Mouse (Mus musculus) thymus, postnatal 10 days (tissue): ENCODE data around the gene Lingo2.

ENCODE experiments used
- DNase-seq, 2 experiments: peaks; one replicate each; pipeline ENCODE4 v3.0.0; 2021; ENCODE audit warnings: low spot score in 2 of 2

Gene Lingo2

DNA sequence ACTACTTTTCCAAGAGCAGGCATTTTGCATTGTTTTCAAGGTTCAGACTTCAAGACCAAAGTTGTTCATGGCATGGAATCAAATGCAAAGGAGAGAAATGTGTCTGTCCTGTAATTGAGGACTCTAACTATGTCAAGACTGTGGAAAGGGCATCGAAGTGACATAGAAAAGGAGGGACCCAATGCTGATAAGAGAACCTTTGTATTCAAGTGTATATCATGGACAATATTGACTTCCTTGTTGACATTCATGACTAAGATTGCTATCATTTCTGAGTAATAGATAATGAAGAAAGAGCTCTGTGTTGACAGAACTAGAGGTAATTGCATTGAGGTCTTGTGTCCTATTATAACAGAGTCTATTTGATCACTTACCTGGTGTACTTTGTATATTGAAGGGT, 390.6 kb downstream of the Lingo2 start:
- DNase-seq, result no peak

- DNase-seq, result no peak
Observed at GRCm38 (mm10) chr4:36540664-36541360, 410.7 kb downstream of the Lingo2 start.

DNA sequence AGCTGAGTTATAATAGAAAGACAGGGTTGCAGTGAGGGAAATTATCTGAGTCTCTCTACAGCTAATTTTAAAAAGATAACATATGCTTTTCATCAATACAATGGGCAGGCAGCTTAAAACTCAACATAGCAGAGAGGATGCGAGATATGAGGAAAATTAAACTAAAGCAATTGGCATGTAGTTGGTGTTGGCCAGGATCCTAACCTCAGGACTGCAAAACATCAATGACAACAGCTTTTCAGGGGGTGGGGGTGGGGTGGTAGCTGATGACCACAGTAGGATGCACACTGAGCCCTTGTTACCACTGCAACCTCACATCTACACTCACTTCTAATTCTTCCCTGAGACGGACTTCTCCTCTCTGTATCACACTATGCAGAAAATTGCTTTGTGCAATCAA, 417.7 kb downstream of the Lingo2 start:
- DNase-seq, result no peak

DNA sequence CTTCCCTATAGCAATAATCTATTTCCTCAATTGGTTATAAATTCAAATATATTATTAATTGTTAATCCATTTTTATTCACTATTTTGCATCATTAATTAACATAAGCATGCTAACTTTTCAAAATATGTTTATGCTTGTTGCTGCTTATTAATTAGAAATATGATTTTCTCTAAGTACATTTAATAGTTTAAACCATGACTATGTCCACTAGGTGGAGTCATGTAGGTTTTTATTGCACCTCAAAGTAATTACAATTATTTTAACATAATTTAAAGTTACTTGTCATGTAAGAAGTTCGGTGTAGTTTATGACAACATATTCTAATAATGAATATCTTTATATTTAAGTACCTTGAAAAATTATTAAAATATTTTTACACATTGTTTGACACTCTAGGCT, 461.3 kb downstream of the Lingo2 start:
- no peak for DNase-seq

DNA sequence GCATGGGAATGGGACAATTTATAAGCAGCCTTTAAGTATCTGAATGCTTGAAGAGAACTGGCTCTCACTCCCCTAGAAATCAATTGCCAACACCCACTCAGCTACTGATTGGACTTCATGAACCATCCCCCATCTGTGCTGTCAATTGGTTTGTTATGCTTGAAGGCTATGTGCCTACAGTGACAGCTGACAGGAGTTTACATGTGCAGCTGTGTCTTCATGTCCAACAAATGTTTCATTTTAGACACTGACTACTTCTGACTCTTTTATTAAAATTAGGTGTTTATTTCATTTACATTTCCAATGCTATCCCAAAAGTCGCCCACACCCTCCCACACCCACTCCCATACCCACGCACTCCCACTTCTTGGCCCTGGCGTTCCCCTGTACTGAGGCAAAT, 516.3 kb downstream of the Lingo2 start:
- no peak for DNase-seq

DNA sequence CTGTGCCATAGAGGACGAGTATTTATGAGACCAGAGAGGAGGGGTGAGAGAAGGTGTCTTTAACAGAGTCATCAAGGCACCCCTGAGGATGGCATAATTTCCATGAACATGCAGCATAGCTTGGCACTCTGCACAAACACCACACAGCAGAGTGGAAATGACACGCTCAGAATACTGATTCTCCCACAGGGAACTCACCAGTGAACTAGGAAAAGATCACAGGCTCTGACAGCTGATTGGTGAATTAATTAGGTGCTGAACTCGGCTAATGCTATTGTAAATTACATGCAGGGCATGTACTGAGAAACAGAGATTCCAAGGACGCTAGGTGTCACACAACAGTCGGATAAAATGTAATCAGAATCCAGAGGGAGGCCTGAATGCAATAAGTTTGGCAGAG, 525.4 kb downstream of the Lingo2 start:
- no peak for DNase-seq

DNA sequence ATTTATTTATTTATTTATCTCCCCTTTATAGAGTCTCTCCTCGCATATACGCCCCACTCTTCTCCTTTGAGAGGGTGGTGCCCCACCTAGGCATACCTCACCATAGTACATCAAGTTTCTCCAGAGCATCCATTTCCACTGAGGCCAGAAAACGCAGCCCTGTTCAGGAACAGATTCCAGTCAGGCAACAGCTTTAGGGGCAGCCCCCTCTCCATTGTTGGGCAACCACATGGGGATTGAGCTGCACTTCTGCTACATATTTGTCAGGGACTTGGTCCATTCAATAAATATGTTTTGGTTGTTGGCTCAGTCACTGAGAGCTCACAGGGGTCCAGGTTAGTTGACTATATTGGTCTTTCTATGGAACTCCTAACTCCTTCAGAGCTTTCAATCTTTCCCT, 544.2 kb downstream of the Lingo2 start:
- DNase-seq, result no peak

- no peak for DNase-seq
Observed at GRCm38 (mm10) chr4:36368925-36369324, 582.6 kb downstream of the Lingo2 start.

DNA sequence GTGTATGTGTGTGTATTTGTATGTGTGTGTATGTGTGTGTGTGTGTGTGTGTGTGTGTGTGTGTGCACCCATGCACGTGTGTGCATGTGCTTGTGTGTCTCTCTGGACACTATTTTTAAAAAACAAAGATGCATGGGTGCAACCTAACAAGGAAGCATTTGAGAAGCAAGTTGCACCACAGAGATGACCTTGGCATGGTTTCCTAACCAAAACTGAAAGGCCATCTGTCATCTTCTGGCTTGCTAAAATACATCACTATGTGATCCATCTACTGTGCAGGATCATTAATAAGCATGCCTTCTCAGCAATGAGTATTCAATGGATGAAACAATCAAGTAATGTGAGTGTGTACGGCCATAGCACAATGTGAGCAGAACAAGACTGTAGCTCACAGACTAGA, 597.1 kb downstream of the Lingo2 start:
- DNase-seq, result no peak

DNA sequence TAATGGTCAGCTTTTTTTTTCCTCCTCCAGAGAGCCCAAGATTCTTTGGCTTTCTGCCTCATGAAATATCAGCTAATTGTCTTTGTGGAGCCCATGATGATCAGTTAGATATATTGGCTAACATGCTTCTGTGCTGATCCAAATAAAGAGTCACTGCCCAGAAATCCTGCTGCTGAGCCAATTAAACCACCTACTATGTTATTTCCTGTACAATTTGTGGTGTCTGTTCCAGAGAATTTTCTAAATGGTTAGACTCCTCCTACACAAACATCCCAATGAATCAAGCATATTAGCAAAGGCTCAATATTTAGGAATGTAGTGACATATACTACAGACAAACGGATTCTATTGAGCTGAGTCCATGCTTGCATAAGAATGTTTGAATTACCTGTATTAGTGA, 619.8 kb downstream of the Lingo2 start:
- DNase-seq, result no peak

- no peak for DNase-seq
Observed at GRCm38 (mm10) chr4:36325603-36326002, 625.9 kb downstream of the Lingo2 start.

DNA sequence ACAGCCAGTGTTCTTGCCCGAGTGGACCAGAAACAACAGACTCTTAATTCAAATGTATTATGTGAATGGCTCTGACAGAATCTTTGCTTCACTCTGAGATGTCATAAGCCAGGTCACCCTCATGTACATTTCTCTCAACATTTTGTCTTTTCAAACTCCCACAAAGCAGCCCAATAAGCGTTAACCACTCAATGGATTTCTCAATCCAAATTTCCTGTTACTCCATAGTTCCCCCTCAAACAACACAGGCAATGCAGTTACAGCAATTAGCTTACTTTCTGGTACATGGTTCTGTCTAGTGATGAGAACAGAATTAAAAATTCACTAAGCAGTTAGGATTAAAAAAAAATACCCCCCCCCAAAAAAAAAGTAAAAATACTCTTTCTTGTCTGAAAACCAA, 638.5 kb downstream of the Lingo2 start:
- DNase-seq, result no peak

GRCm38 (mm10) chr4:36311431-36311830, 640.1 kb downstream of the Lingo2 start:
- no peak for DNase-seq

GRCm38 (mm10) chr4:36305228-36305627, 646.3 kb downstream of the Lingo2 start:
- DNase-seq, result no peak

DNA sequence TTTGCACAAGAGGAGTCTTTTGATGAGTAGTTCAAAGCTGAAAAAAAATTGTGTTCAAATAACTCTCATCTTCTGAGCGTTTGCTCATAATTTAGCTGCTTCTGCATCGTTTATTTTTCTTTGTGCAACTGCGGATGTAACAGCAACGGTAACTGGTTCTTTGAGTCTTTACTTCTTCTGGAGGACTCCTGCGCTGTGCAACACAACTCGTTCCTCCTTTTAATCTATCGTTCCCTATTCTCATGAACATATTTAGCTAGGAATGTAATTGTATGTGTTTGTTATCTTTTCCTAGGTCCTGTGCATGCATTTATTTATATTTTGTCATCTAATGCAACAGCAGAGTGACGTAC, 661.9 kb downstream of the Lingo2 start:
- no peak for DNase-seq

- peak in 1 of 2 experiments; percentile 4 for DNase-seq
Observed at GRCm38 (mm10) chr4:36288813-36289700, 662.5 kb downstream of the Lingo2 start.

DNA sequence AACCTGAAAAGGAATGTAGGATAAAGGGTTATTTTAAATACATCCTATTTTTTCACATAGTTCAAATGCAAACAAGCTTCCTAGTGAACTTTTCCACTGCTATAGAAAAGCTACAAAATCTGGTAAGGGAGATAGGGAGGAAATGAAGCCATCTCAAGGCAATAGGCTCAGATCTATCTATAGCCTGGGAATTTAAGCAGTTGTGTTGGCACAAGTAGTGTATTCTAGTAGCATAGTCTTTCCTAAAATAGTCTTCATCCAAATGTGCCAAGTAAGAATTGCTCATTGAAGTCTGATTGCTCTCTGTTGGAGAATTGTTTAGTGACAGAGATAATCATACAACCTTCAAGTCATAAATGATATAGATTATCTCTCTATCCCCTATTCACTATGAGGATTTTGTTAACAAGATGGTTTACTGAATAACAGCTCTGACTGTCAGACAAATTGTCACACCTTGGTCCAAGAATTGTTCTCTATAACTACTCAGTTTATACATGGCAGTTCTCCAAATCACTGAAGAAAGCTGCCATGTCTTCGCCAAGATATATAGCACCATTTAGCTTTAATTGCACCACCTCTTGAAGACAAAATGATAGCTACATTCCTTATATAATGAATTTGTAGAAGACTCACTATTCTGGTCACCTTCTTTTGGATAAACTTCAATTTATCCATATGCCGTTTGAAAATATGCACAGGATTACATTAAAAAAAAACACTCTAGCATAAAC, 688.9 kb downstream of the Lingo2 start:
- DNase-seq, result no peak

GRCm38 (mm10) chr4:36186231-36186922, 765.2 kb downstream of the Lingo2 start:
- no peak for DNase-seq

DNA sequence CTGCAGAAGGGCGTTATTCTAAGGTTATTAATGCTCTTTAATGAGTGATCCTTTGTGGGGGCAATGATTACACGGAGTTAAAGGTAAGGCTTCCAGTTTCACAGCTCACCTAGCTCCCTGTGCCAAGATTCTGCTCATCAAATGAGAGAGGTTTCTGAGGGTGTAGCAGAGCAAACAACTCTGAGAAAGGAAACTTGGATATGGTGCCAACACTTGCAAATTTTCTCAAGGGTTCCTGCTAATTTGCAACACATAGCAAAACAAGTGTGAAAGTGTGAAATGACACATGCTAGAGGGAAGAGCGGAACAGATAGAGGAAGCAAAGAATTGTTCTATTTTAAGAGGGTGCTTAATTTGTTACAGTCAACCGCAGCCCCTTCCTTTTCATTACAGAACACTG, 767.9 kb downstream of the Lingo2 start:
- DNase-seq, result no peak

GRCm38 (mm10) chr4:36170099-36170498, 781.4 kb downstream of the Lingo2 start:
- DNase-seq, result no peak

DNA sequence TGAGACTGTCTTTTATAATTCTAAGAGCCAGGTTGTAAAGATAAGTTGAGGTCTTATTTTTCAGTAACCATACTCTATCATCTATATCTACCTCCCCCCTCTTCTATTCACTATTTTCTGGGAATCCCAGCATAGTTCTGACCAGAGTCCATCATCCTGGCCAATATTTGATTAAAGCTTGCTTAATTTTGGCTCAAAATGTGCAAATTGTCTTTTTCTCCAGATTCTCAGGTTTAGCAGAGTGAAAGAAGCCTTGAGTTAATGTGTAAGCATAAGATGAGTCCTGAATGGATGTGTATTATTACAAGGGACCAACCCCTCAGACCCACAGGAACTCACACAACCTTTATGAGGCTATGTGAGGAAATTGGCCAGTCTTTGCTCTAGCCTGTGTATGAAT, 820.2 kb downstream of the Lingo2 start:
- DNase-seq, result no peak

DNA sequence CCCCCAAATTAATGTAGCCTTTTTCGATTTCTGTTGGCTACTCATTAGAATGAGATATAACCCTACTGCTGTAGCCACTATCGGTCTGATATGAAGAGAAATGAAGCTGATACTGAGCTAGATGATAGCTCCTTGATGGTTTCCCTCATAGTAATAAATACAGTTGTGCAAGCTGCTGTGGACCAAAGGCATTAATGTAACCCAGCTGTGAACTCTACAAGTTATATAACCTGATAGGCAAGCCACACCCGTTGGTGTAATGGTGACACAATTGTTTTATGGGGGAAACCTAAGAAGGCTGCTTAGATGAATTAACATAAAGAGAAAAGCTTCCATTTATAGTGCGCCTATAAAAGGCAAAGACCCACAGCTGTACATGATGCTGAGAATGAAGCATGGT, 856.1 kb downstream of the Lingo2 start:
- DNase-seq, result no peak
